Mouse (Mus musculus) spleen, postnatal 10 days (tissue): ENCODE results near the gene Gar1.

Experiments
- DNase-seq, 2 experiments: peaks; one replicate each; pipeline ENCODE4 v3.0.0; 2021 to 2022; ENCODE audit warnings: low spot score in 2 of 2

The Gar1 gene

DNA sequence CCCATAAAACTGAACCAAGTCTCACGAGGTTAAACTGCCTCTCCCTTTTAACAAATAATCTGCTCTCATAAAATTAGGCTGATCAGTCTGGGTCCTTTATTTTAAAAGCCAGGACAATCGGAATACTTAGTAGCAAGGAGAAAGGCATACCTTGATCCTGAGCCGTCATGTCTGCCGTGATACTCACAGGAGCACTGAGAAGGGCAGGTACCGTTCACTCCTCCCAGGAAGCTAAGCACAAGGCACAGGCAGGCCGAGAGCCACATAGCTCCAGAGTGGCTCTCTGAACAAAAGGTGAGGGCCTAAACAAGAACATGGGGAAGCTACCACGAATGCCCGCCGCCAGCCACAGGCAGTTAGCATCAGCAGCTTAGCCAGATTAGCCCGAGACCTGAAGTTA, 27.4 kb downstream of the Gar1 start, which contains the start of gene Lrit3:
TSS of gene Lrit3 (minus strand) at position 266 of the 400 bp plus-strand sequence.
- no peak for DNase-seq

DNA sequence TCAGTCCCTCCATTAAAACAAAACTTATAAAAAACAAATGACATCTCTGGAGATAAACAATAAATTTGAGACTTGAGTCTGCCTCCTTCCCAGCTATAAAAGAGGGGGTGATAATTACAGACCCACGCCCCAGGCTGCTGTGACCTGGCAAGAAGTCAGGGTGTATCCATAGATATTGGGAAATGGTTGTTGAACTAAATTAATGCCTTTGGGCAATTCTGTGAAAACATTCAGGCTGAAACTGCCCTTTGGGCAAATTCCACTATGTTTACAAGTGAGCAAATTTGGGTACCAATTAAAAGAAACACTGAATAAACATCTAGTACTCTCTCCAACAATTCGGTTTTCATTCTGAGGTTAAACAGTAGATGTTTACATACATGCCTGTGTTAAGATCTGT, 32.2 kb downstream of the Gar1 start:
- no peak for DNase-seq

DNA sequence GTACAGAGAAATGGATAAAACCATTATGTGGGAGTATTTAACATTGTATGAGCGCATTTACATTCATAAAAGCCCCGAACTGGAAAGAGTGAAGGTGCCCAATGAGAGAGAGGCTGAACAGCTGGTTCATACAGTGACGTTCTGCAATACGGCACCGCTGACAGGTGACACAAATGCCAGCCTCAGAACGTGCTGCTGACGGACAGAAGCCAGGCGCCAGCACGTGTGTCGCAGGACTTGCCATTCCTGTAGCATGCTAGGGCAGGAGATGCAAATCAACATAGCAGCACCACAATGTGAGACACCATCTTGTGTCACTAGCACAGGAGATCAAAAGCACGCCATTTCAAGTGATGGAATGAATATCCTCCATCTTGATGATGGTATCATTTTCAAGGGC, 32.6 kb downstream of the Gar1 start:
- no peak for DNase-seq

DNA sequence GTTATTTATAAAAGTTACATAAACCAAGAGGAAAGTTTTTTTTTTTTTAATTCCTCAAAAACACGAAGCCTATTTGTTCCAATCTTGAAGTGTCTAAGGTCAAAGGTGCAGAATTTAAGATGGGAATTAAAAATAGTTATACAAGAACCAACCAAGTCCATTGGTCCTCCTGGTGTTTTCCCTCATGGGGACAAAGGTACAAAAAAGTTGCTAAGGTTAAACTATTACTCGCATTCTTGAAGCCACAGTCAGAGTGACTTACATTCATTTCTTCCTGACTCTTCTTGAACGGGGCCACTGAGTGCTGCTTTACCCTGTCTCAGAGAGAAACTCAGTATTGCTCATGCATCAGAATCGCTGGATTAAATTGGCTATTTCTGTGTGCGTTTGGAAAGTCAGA, 33.9 kb downstream of the Gar1 start:
- no peak for DNase-seq

DNA sequence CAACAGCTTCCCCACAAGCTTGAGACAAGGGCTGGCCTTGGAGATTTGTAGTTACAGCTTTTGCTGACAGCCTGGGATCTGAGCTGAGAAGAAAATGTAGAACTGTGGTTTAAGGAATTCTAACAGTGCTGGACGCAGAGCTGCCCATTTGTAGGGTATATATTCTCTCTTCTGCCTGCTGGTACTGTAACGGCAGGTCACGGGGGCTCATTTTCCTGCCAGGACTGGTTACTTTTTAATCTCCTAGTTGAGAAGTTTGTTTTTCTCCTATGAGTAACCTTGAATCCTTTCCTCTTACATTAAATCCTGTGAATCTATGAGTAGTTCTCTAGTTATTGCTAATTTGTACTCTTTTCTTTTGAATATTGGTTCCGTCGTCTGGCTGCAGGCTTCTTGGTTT, 37.4 kb downstream of the Gar1 start:
- DNase-seq, result no peak

DNA sequence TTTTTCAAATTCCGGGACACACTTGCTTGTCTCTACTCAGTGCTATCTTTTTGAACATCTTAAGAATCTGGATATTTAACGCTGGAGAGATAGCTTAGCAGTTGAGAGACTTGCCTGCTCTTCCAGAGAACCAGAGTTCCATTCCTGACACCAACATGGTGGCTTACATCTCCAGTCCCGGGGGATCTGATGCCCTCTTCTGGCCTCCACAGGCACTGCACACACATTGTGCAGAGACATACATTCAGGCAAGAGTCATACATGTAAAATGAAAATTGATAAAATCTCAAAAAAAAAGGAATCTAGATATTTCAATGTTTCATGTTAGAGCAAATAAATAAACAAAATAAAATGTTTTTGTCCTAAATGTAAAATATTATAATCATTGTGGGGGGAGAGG, 48.5 kb downstream of the Gar1 start:
- DNase-seq, result no peak

DNA sequence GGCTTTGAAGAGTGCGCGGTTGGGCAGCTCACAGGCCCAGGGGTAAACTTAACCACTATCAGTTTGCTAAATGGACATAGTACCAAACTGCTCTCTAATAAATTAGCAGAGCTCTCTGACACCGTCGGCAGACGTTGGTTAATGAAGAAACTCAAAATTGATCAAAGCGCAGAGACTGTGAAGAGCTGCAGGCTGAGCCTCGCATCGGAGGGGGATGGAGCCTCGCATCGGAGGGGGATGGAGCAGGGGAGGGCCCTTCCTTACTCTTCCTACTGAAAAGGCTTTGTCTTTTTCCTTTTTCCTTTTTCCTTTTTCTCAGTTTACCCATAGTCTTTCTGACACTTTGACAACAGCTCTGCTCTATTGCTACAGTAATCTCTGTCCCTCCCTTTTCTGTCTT, 49.8 kb downstream of the Gar1 start:
- no peak for DNase-seq
